Mouse (Mus musculus): ENCODE measurements at regions not wholly inside any gene's neighbourhood (a gene's known extent, or its start where the extent isn't known, plus 50 kb on each side); places are given as distances from the start of the nearest gene placed in this dataset.

GRCm38 (mm10) chr14:58844565-58844964 lies 298.1 kb downstream of the 1700129C05Rik start:
- TF ChIP-seq POLR2A (IDR thresholded peaks at IDR 0.05; ENCODE audit: borderline replicate concordance, insufficient read depth, low read length) (no peak), CTCF (IDR thresholded peaks at IDR 0.05; ENCODE audit: borderline replicate concordance, insufficient read depth, low read depth, low read length) (no peak)
